Mouse (Mus musculus) layer of hippocampus, adult 11-12 months (tissue): ENCODE data around the gene Rabgap1.

ENCODE experiments used
- DNase-seq: peaks from one replicate; pipeline ENCODE4 v3.0.0; 2022; ENCODE audit warnings: low spot score

Gene Rabgap1

DNA sequence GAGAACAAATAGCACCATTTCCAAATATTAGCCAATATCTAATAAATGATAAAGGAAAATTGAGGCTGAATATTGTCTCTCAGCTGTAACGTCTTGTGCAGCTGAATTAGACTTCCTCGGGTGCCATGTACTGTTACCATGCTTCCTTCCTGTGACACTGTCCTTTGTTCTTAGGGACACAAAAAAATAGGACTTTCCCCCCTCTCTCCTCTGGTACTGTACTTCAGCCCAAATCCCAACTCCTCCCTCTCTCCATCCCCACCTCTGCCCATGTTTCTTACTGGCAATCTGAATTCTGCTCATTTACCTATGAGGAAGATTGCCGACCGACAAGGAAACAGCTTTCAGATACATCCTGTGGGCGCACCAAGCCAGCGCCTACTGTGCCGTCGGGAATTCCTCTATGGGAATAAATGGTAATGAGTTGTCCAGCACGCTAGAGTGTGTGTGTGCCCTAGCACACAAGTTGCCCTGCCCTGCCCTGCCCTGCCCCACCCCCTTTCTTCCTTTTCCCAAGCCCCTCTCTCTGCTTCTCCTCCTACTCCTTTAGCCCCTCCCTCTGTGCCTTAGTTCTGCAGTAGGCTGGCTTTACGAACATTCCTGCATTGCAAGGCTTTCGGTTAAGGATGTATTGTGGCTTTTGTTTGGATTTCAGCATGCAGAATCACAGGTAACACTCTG is 73.1 kb downstream of the Rabgap1 start, which contains the start of gene Gpr21:
TSS of gene Gpr21 (plus strand) at position 303 of the 681 bp plus-strand sequence.
- DNase-seq: no peak

DNA sequence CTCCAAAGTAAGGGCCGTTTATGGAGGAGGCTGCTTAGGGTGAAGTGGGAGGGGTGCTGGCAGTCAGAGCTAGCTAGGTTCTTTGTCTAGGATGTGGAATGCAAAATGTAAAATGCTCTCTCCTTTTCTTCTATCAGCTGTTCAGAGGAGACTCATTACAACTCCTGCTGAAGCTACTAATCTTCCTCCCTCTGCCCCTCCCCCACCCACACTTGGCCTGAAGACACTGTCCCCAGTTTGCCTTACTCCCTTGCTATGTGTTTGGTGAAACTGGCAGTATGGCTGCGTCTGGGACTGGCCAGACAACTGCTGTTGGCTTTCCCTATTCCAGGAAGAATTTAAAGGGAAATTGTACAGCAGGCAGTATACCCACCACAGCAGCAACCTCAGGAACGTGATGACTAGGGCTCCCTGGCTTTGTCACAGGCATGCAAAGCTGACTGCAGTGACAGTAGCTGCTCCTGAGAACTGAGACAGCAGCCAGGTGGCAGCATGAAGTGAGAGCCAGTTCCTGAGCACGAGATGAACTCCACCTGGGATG is 73.9 kb downstream of the Rabgap1 start:
- DNase-seq: peak; percentile 15

DNA sequence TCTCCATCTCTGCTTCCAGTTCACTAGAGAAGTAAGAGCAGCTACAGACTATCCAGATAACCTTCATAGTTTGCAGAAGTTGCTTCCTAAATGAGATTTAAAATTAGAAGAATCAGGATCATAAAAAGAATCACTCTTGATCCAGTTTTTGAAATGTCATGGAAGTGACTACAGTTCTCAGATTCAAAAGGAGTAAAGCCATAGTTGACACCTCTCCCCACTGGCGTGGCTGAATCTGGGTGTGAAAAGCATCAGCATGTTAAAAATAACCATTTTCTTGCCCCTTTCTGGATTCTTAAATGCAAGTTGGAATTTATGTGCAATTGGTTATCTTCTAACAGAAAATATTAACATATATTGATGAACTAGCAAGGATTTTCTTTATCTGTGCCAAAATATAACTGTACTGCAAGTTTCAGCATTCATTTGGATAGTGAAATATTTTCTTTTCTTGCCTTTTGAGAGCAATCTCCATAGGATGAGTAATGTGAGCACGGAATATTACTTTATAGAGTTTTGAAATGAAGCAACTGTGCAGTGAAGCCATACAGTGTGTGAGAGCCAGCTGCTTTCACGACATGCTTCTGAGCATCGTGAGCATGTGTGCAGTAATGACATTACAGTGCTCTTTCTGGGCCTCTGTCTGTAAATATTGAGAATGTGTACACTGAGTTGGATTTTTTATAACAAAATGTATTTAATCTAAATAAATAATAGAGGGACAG is 75.6 kb downstream of the Rabgap1 start:
- DNase-seq: no peak

DNA sequence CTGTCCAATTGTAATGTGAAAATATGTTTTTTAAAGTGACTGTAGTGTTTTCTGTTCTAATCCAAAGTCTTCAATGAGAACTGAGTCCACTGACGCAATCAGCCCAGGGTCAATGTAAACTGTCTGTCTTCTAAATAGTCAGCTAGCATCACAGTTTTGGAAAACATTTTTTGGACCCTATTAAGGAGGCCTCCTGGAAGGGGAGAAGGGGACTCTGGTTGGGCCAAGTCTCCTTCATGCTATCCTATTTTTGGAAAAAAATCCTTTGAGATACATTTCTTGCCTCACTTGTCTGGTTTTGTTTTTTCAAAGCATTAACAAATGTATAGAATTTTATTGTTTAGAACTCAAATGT is 76.2 kb downstream of the Rabgap1 start:
- DNase-seq: no peak

DNA sequence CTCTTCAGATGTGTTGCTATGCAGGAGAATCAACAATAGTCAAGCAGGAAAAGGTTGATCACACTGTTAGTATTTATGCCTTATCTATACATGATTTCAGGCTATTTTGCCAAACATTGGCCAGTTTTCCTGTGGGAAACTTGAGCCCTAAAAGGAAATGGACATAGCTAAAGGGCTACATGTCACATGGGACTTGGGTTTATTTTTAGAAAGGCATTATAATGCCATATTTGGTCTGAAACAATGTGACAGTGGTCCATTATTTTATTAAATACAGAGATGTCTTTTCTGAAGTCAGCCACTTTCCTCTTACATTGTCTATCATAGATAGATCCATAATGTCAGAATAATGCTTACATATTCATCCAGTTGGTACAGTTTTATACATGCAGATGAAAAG is 84.5 kb downstream of the Rabgap1 start:
- no peak for DNase-seq

DNA sequence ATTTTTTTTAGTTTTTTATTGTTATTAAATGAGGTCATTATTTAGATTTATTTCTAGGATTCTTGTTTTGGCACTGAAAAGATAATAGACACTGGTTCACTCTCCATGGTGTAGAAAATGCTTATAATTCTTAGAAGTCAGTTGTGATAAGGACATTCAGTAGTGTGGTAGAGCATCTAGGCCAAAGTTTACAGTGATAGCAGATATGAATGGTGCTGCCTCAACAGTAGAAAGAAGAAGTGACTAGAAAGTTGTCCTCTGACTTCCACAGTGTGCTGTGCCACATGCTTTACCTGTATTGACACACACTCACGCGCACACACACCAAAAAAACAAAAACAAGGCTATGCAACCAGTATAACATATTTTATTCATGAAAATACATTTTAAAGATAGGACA is 86.3 kb downstream of the Rabgap1 start:
- no peak for DNase-seq

DNA sequence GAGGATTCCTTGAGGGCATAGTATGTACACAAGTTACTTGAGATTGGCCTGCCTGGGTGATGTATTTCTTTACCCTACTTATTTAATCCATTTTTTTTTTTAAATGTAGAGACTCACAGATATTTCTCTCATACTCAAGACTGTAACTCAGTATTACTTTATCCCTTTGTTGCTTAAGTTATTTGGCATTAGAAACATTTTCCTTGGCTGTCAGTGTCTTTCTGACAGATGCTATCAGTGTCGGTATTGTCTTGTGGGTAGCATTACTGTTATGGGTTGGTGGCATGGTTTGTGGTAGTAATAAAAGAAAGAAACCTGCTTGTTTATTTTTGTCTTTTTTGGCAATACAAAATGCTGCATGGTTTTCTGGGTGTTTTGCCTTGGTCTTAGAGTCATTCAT is 87.7 kb downstream of the Rabgap1 start:
- DNase-seq: no peak

DNA sequence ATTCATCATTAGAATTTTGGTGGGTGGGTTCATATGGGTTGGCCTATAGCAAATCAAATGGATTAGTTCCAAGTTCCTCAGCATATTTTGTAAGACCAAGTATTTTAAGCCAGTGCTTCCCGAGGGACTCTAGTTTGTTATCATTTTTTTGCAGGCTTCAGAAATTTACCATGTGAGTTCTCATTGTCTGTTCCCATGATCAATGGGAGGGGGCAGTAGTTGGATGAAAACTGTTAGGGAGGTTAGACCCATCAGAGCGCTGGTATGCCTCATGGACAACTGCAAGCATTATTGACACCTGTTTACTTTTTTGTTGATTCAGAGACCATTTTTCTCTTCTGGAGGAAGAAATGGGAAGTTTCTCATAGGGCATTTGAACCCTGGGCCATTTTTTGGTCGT is 88.6 kb downstream of the Rabgap1 start:
- DNase-seq: no peak

DNA sequence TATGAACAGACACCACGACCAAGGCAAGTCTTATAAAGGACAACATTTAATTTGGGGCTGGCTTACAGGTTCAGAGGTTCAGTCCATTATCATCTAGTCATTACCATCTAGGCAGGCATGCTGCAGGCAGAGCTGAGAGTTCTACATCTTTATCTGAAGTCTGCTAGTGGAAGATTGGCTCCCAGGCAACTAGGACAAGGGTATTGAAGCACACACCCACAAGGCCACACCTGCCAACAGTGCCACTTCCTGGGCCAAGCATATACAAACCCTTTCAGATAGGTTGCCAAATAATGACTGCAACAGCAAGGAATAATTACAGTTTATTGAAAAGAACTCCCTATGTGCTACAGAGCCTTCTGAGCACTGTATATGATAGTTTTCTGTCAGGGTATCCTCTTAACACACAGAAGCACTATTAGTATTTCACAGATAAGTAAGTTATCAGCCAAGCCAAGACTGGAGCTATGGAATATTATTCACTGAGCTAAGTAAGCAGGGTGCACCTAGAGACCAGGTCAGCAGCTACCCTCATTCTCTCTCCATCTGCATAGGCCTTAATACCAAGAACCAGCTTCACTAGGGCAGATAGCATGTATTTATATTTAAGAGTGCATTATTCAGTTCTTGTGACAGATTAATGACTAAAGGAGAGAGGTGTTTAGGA is 106.4 kb downstream of the Rabgap1 start:
- DNase-seq: no peak

DNA sequence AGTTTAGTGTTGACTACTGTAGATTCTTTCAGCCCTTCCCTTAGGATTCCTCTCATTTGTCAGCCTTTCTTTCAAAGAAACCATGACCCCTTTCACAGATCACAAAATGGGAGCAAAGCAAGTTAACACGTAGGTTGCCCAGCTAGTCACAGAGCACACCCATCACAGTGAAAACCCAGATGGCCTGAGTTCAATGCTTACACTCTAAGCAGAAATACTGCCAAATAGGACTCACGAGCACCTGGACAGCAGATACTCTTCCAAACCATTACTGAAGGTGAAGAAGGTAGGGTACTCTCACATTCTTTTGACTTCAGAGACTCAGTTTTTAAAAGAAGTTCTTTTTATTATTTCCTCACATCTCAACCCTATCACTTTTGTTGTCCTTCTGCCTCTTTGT is 113.3 kb downstream of the Rabgap1 start:
- no peak for DNase-seq

DNA sequence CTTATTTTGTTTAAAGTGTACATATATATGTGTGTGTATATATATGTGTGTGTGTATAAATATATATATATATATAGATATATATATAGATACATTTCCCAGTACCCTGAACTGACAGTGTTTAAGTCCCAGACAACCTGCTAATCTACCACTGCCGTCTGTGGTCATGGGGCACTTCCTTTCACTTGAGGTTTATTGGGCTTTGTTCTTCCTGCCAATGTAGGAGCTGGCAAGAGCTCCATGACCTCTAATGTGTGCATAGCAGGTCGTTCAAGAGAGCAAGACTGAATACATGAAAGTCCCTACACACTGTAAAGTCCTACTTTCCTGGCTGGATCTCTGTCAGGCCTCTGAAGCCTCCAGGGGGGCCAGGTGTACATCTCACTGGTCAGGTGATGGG is 122.5 kb downstream of the Rabgap1 start:
- no peak for DNase-seq

DNA sequence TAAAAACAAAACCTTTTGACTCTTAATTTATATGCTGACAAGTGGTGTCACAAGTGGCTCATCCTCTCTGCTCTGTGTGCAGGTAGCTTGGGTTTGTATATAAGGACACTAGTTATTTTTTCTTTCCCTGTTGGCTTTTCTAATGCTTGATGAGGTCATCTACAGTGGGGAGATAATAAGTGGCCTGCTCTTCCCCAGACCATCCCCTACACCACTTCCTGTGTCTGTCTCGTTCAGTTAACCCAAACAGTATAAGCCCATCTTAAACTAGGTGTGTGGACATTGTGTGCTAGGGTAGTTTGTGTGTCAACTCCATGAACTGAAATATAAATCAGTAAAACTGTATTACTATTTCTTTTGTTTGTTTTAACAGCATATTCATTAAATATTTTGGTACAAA is 123.0 kb downstream of the Rabgap1 start:
- no peak for DNase-seq

DNA sequence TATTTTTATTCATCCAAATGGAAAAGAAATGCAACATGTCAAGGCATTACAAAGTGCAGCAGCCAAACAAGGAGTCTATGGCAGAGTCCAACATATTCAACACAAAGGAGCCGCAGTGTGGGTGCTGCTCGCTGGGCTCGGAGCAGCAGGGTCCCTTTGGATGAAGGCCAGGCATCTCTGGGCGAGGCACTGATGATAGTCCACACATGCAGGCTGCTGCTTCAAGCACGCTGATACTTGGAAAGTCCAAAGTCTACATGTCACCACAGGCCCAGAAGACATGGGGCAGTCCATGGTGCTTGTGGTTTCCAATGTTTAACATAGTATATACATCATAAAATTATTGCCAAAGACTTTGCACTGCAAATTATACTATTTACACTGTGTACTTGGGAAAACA is 126.8 kb downstream of the Rabgap1 start:
- DNase-seq: no peak

DNA sequence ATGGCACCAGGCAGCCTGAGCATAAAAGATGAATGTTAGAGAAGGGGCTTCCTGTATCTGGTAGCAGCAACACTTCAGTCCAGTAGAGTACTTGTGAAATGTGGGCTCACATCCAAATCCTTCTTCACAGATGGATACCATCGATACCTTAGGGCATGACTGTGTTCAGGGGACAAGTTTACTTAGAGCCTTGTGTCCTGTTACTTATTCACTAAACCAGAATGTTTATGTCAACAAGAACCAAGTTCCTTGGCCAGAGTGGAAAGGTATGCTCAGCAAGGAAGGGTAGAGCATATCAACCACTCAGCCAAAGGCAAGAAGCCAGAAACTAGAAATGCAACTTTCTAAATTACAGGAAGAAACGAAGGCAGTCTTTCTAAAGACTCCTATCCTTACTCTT is 127.6 kb downstream of the Rabgap1 start:
- no peak for DNase-seq

DNA sequence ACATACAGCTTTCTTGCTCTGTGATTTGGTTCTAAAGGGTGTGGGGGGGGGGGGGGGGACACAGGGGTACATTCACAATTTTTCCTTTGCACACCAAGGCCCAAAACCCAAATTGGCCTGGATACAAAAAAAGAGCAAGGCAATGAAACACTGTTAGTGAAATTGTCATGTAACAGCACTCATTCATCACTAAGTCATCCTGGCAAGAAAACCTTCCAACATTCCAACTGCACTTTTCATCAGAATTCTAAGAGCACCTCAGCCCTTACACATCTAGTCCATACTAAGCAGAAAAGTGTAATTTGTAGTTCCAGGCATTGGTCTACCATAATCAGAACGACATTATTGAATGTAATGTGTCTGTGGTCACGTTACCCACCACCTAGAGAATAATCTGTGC is 129.1 kb downstream of the Rabgap1 start:
- no peak for DNase-seq

DNA sequence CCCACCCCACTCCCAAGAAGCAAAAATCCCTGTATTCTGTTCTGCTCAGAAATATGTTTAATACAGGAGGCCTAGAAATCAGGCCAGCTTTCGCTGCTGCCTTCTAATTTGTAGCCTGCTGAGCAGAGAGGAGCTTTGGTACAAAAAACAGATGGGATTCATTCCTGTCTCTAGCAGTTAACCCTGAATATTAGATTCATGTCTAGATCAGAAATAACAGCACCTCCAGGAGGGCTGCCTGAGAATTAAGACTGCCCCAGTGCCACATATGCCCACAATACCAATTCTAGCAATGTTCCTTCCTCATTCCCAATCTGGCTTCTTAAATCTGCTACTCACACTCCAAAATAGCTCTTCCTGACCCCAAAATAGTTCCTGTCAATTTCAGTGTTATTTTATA is 133.6 kb downstream of the Rabgap1 start:
- no peak for DNase-seq

DNA sequence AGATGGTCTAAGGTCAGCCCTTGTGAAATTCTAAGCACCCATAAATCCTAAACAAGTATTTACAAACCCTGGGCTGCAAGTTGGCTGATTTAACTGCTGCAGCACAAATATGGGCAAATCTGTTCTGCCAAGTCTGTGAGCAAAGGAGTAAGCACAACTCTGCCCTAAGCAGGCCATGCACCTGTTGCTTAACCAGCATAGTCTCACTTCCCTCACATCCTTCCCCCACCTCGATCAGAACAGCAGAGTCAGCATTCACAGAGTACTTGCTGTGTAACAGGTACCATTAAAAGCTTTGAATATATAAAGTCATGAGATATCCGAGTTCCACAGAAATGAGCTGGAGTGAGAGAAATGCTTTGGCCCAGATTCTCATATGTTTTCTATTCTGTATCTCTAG is 135.1 kb downstream of the Rabgap1 start:
- DNase-seq: no peak

DNA sequence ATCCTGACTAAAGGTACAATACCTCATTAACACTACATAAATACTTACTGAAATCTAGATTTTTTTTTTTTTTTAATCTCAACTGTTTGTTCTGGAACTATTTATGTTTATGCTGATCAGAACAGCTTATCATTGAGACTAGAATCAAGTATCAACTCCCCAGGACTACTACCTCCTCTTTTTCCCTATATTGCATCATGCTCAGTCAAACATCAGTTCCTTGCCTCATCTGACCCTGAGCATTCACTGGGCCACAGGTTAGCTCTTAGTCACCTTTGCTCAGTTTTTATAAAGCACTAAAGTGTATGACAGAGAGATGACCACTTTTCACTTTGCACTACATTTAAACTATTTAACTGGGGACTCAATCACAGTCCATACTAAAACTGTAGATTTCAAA is 144.8 kb downstream of the Rabgap1 start:
- DNase-seq: no peak
